Mouse (Mus musculus) neural tube, embryonic 11.5 days (tissue): Measurements from ENCODE around the gene Vars2. TPM values are rescaled to one million over a fixed set of nuclear protein-coding genes. Genes with fewer than 3 reads are reported as not detected.
A peak's percentile ranks its signal among the peaks of the same experiment; 100 is the strongest.

ENCODE experiments used
- ATAC-seq: fragments of 200-750 bp; cut with Nextera tagmentation; 2 replicates; pipeline ENCODE4 v1.8.0; 2017; ENCODE audit warnings: moderate number of reproducible peaks, mild to moderate bottlenecking, moderate TSS enrichment, moderate library complexity; ENCODE audit not compliant: insufficient read depth, low FRiP score, low TSS enrichment
- DNase-seq: peaks from one replicate; pipeline ENCODE4 v3.0.0-alpha.2; 2015; ENCODE audit warnings: low spot score
- H3K27ac ChIP-seq: fragments of 300-500 bp; sonication (generic); 2 replicates; pipeline ENCODE4 v1.5.1; 2014; ENCODE audit warnings: low read depth, mild to moderate bottlenecking, low read length
- H3K27me3 ChIP-seq: fragments of 300-500 bp; sonication (generic); 2 replicates; pipeline ENCODE4 v1.6.1; 2014; ENCODE audit warnings: mild to moderate bottlenecking, low read length, mixed read lengths; ENCODE audit not compliant: control insufficient read depth, insufficient read depth
- H3K36me3 ChIP-seq: fragments of 300-500 bp; sonication (generic); 2 replicates; pipeline ENCODE4 v1.6.1; 2014; ENCODE audit warnings: mild to moderate bottlenecking, low read length, moderate library complexity, mixed read lengths; ENCODE audit not compliant: control insufficient read depth, insufficient read depth
- H3K4me1 ChIP-seq: fragments of 300-500 bp; sonication (generic); 2 replicates; pipeline ENCODE4 v1.6.1; 2014; ENCODE audit warnings: low read length, mixed read lengths; ENCODE audit not compliant: control insufficient read depth, insufficient read depth
- H3K4me2 ChIP-seq: fragments of 300-500 bp; sonication (generic); 2 replicates; pipeline ENCODE4 v1.6.1; 2014; ENCODE audit warnings: low read depth, mild to moderate bottlenecking, moderate library complexity
- H3K4me3 ChIP-seq: fragments of 300-500 bp; sonication (generic); 2 replicates; pipeline ENCODE4 v1.5.1; 2014; ENCODE audit warnings: low read depth, low read length
- H3K9ac ChIP-seq: fragments of 300-500 bp; sonication (generic); 2 replicates; pipeline ENCODE4 v1.6.1; 2014; ENCODE audit warnings: mild to moderate bottlenecking, low read length
- H3K9me3 ChIP-seq: fragments of 300-500 bp; sonication (generic); 2 replicates; pipeline ENCODE4 v1.6.1; 2016; ENCODE audit warnings: low read length; ENCODE audit not compliant: control insufficient read depth
- WGBS: fragments of 180-500 bp; shearing (Covaris S2); extraction: QIAGEN DNeasy Blood & Tissue Kit; methylation state at CpG from one replicate; pipeline ENCODE4 v1.1.7; 2014; 5-methylcytosine and 5-hydroxymethylcytosine counted together
- polyA plus RNA-seq: library from polyadenylated mRNA; unstranded; fragments of >200 nt; fragmentation: Nextera tagmentation; extraction: Ambion mirVana; gene quantifications from 2 replicates; pipeline ENCODE4 v1.2.1, GENCODE M21; 2014

Gene Vars2
- polyA plus RNA-seq, 1 experiment from 2014 or later: 15.0 TPM

DNA sequence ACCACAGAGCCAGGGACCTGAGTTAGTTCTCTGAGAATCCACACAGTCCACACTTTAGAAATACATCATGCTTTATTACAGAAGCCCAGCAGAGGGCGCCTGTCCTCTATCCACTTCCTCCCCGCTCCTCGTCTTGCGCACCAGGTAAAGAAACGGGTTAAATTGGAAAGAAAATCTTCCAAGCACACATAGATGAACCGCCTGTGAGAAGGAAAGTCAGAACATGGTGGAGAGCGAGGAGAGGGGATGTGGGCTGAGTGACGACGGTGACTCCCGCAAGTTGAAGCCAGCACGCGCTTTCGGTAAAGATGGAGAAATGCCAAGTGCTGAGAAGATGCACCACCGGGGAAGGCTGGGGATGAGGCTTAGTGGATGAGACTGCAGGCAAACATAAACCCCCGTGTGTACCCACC lies 31.7 kb downstream of the Vars2 start:
- Histone ChIP-seq H3K4me2 (peak overlapping the region; percentile 52), H3K27ac (no peak overlapping the region), H3K27me3 (0 out of 2 replicates have a peak, but pooled peaks cover 2% of the 10 kb centered on the region), H3K4me1 (no peaks in the 10 kb centered on the region), H3K4me3 (peak overlapping the region; percentile 21; the same call in 1 of the 2 replicates), H3K36me3 (no peaks in the 10 kb centered on the region), H3K9ac (peak overlapping the region; percentile 22; the same call in 1 of the 2 replicates), H3K9me3 (no peaks in the 10 kb centered on the region)
- peak; percentile 72 for DNase-seq
- ATAC-seq: no peak
- 2% methylated on average over 15 of the region's 15 CpGs for WGBS

DNA sequence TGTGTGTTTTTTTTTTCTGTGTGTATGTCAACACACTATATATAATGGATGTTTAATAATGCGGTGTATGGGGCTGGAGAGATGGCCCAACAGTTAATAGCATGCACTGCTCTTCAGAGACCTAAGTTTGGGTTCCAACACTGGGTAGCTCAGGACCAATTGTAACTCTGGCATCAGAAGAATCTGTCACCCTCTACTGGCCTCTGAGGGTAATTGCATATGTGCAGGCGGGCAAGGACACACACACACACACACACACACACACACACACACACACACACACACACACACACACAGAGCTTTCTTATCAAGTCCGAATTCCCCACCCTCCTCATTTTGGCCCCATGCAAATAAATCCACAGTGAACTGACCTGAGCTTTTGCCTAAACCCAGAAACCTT lies 32.2 kb downstream of the Vars2 start:
- DNase-seq: no peak
- Histone ChIP-seq H3K9me3 (no peaks in the 10 kb centered on the region), H3K4me1 (no peaks in the 10 kb centered on the region), H3K9ac (no peak overlapping the region), H3K27ac (no peak overlapping the region), H3K36me3 (no peaks in the 10 kb centered on the region), H3K4me3 (no peak overlapping the region), H3K4me2 (no peak overlapping the region), H3K27me3 (0 out of 2 replicates have a peak, but pooled peaks cover 2% of the 10 kb centered on the region)
- ATAC-seq: no peak
- 78% methylated on average over 3 of the region's 3 CpGs for WGBS

GRCm38 (mm10) chr17:35633992-35634391 lies 33.4 kb downstream of the Vars2 start:
- Histone ChIP-seq H3K27ac (no peak overlapping the region), H3K4me1 (no peaks in the 10 kb centered on the region), H3K9me3 (no peaks in the 10 kb centered on the region), H3K4me3 (no peak overlapping the region), H3K36me3 (no peaks in the 10 kb centered on the region), H3K4me2 (no peak overlapping the region), H3K9ac (no peak overlapping the region), H3K27me3 (0 out of 2 replicates have a peak, but pooled peaks cover 2% of the 10 kb centered on the region)
- peak; percentile 35 for DNase-seq
- ATAC-seq: no peak
- WGBS: 44% methylated on average over 1 of the region's 1 CpGs

- no peaks in the 10 kb centered on the region for H3K9me3 ChIP-seq
- ATAC-seq (no peak), DNase-seq (no peak)
- no peak within 1 kb of the TSS for H3K9ac ChIP-seq
- no peak within 1 kb of the TSS for H3K4me3 ChIP-seq
- no peaks in the 10 kb centered on the region for H3K4me1 ChIP-seq
- H3K4me2 ChIP-seq: no peak within 1 kb of the TSS
- H3K27me3 ChIP-seq: no peaks in the 10 kb centered on the region
- 88% methylated on average over 7 of the region's 7 CpGs for WGBS
- H3K36me3 ChIP-seq: no peaks in the 10 kb centered on the region
- no peak within 1 kb of the TSS for H3K27ac ChIP-seq
These were observed 40.9 kb downstream of the Vars2 start, which contains the start of gene Gm9573 for GRCm38 (mm10) chr17:35626537-35626936. TSS of gene Gm9573 (minus strand) at chr17:35626637.

DNA sequence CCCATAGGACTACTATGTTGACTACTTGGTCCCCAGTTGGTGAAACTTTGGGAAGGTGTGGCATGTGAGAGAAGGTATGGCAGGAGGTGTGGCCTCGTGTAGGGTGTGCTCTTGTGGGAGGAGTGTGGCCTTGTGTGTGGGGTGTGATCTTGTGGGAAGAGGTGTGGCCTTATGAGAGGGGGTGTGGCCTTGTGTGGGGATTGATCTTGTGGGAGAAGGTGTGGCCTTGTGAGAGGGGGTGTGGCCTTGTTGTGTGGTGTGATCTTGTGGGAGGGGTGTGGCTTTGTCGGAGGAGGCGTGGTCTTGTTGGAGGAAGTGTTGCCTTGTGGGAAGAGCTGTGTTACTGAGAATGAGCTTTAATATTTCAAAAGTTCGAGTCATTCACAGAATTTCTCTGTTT lies 50.3 kb downstream of the Vars2 start:
- Histone ChIP-seq H3K4me2 (no peak overlapping the region), H3K9me3 (no peaks in the 10 kb centered on the region), H3K27me3 (no peaks in the 10 kb centered on the region), H3K4me1 (no peaks in the 10 kb centered on the region), H3K9ac (no peak overlapping the region), H3K27ac (no peak overlapping the region), H3K4me3 (no peak overlapping the region), H3K36me3 (no peaks in the 10 kb centered on the region)
- no peak for DNase-seq
- no peak for ATAC-seq
- WGBS: 86% methylated on average over 4 of the region's 4 CpGs

Other genes with a start within 250 kb of the Vars2 start
- 0.99 and 1.4 TPM in 2 replicates for gene H2-Q6, start 242.7 kb downstream of the Vars2 start, polyA plus RNA-seq
- 11.2 and 12.5 TPM in 2 replicates for gene H2-Q7, start 228.4 kb downstream of the Vars2 start, polyA plus RNA-seq
- 0.28 and 0.81 TPM in 2 replicates for gene H2-Q10, start 197.5 kb downstream of the Vars2 start, polyA plus RNA-seq
- gene Pou5f1, start 161.6 kb downstream of the Vars2 start, polyA plus RNA-seq: not detected in 2 replicates
- gene Tcf19, start 150.8 kb downstream of the Vars2 start, polyA plus RNA-seq: 46.8 and 54.8 TPM in 2 replicates
- 9.4 and 10.3 TPM in 2 replicates for gene Cchcr1, start 150.5 kb downstream of the Vars2 start, polyA plus RNA-seq
- gene Psors1c2, start 134.4 kb downstream of the Vars2 start, polyA plus RNA-seq: 0.85 and 0.89 TPM in 2 replicates
- 0.13 TPM in 1 of 2 replicates, not detected in the other for gene Cdsn, start 115.5 kb downstream of the Vars2 start, polyA plus RNA-seq
- not detected in 2 replicates for gene 2300002M23Rik, start 100.1 kb downstream of the Vars2 start, polyA plus RNA-seq
- not detected in 2 replicates for gene Sfta2, start 66.0 kb downstream of the Vars2 start, polyA plus RNA-seq
- gene Gm9573, start 41.0 kb downstream of the Vars2 start, polyA plus RNA-seq: not detected in 2 replicates
- gene Mucl3, start 23.9 kb downstream of the Vars2 start, polyA plus RNA-seq: 0.09 TPM in 1 of 2 replicates, not detected in the other
- 42.9 and 46.1 TPM in 2 replicates for gene Gtf2h4, start 6.1 kb upstream of the Vars2 start, polyA plus RNA-seq
- 95.8 and 98.1 TPM in 2 replicates for gene Ddr1, start 37.0 kb upstream of the Vars2 start, polyA plus RNA-seq
- gene Ier3, start 154.1 kb upstream of the Vars2 start, polyA plus RNA-seq: 2.0 and 2.8 TPM in 2 replicates
- gene Flot1, start 155.6 kb upstream of the Vars2 start, polyA plus RNA-seq: 48.5 and 52.3 TPM in 2 replicates
- 1,543 and 1,545 TPM in 2 replicates for gene Tubb5, start 170.7 kb upstream of the Vars2 start, polyA plus RNA-seq
- 15.0 and 18.3 TPM in 2 replicates for gene Mdc1, start 173.9 kb upstream of the Vars2 start, polyA plus RNA-seq
- gene Nrm, start 193.7 kb upstream of the Vars2 start, polyA plus RNA-seq: 47.3 and 50.3 TPM in 2 replicates
- 34.9 and 39.3 TPM in 2 replicates for gene Ppp1r18, start 198.0 kb upstream of the Vars2 start, polyA plus RNA-seq
- 42.9 and 51.3 TPM in 2 replicates for gene Dhx16, start 212.2 kb upstream of the Vars2 start, polyA plus RNA-seq
- 23.7 and 28.5 TPM in 2 replicates for gene 2310061I04Rik, start 229.8 kb upstream of the Vars2 start, polyA plus RNA-seq
- 213 and 214 TPM in 2 replicates for gene Atat1, start 242.5 kb upstream of the Vars2 start, polyA plus RNA-seq
- gene Mrps18b, start 248.8 kb upstream of the Vars2 start, polyA plus RNA-seq: 67.9 and 72.0 TPM in 2 replicates
- gene Ppp1r10, start 248.8 kb upstream of the Vars2 start, polyA plus RNA-seq: 48.9 and 49.3 TPM in 2 replicates